Mouse (Mus musculus) hindbrain, embryonic 16.5 days (tissue): ENCODE measurements around the gene Stx17. TPM values are rescaled to one million over a fixed set of nuclear protein-coding genes. Genes with fewer than 3 reads are reported as not detected.

Source experiments
- ATAC-seq: fragments of 200-750 bp; cut with Nextera tagmentation; 2 replicates; pipeline ENCODE4 v1.8.0; 2017; ENCODE audit warnings: moderate TSS enrichment, moderate library complexity
- H3K27ac ChIP-seq: fragments of 300-500 bp; sonication (generic); 2 replicates; pipeline ENCODE4 v1.5.1; 2014; ENCODE audit warnings: low read depth, mild to moderate bottlenecking, control low read depth, low read length, moderate library complexity
- H3K27me3 ChIP-seq: fragments of 300-500 bp; sonication (generic); replicated peaks from 2 replicates; pipeline ENCODE4 v1.6.1; 2014; ENCODE audit warnings: low read length; ENCODE audit not compliant: control insufficient read depth, insufficient read depth
- H3K36me3 ChIP-seq: fragments of 300-500 bp; sonication (generic); 2 replicates; pipeline ENCODE4 v1.6.1; 2014; ENCODE audit warnings: mild to moderate bottlenecking, low read length, moderate library complexity, mixed read lengths; ENCODE audit not compliant: control insufficient read depth, insufficient read depth
- H3K4me1 ChIP-seq: fragments of 300-500 bp; sonication (generic); 2 replicates; pipeline ENCODE4 v1.6.1; 2014; ENCODE audit warnings: low read depth, low read length; ENCODE audit not compliant: control insufficient read depth, insufficient read depth
- H3K4me2 ChIP-seq: fragments of 300-500 bp; sonication (generic); 2 replicates; pipeline ENCODE4 v1.6.1; 2014; ENCODE audit warnings: mild to moderate bottlenecking, low read length, control low read depth, moderate library complexity
- H3K4me3 ChIP-seq: fragments of 300-500 bp; sonication (generic); 2 replicates; pipeline ENCODE4 v1.5.1; 2014; ENCODE audit warnings: mild to moderate bottlenecking, low read length, control low read depth, moderate library complexity
- H3K9ac ChIP-seq: fragments of 300-500 bp; sonication (generic); 2 replicates; pipeline ENCODE4 v1.6.1; 2014; ENCODE audit warnings: low read depth, mild to moderate bottlenecking, control low read depth, low read length, moderate library complexity
- H3K9me3 ChIP-seq: fragments of 300-500 bp; sonication (generic); 2 replicates; pipeline ENCODE4 v1.6.1; 2014; ENCODE audit warnings: mild to moderate bottlenecking, low read length, moderate library complexity; ENCODE audit not compliant: control insufficient read depth
- WGBS: fragments of 180-500 bp; shearing (Covaris S2); extraction: QIAGEN DNeasy Blood & Tissue Kit; methylation state at CpG from one replicate; pipeline ENCODE4 v1.1.7; 2014; 5-methylcytosine and 5-hydroxymethylcytosine counted together
- microRNA counts: library from miRNA; unstranded; fragments of <30 nt; microRNA quantifications from one replicate; lab custom pipeline; 2016
- microRNA-seq: library from miRNA; unstranded; fragments of <30 nt; microRNA quantifications from one replicate; pipeline ENCODE4, GENCODE M21; 2017
- polyA plus RNA-seq: library from polyadenylated mRNA; unstranded; fragments of >200 nt; fragmentation: Nextera tagmentation; extraction: Ambion mirVana; gene quantifications from 2 replicates; pipeline ENCODE4 v1.2.1, GENCODE M21; 2015

Gene Stx17
- polyA plus RNA-seq, 1 experiment from 2014 or later = 26.5 TPM

- 85% methylated on average over 3 of the region's 3 CpGs for WGBS
- no peak for ATAC-seq
- no peaks in the 10 kb centered on the region for H3K4me1 ChIP-seq
- no peak overlapping the region for H3K4me2 ChIP-seq
- peaks cover 7% of the 10 kb centered on the region for H3K36me3 ChIP-seq
- no peaks in the 10 kb centered on the region for H3K9me3 ChIP-seq
- H3K9ac ChIP-seq = no peak overlapping the region
- no peak overlapping the region for H3K4me3 ChIP-seq
- no peak overlapping the region for H3K27ac ChIP-seq
- no peaks in the 10 kb centered on the region for H3K27me3 ChIP-seq
Measured at GRCm38 (mm10) chr4:48197925-48198324, 73.2 kb downstream of the Stx17 start.

- Histone ChIP-seq H3K4me3 (no peak overlapping the region), H3K4me1 (no peaks in the 10 kb centered on the region), H3K4me2 (no peak overlapping the region), H3K9me3 (no peaks in the 10 kb centered on the region), H3K9ac (no peak overlapping the region), H3K27me3 (no peaks in the 10 kb centered on the region), H3K27ac (no peak overlapping the region), H3K36me3 (peaks cover 7% of the 10 kb centered on the region)
- 92% methylated on average over 8 of the region's 8 CpGs for WGBS
- ATAC-seq = no peak
Measured at GRCm38 (mm10) chr4:48198447-48198846, 73.7 kb downstream of the Stx17 start.

DNA sequence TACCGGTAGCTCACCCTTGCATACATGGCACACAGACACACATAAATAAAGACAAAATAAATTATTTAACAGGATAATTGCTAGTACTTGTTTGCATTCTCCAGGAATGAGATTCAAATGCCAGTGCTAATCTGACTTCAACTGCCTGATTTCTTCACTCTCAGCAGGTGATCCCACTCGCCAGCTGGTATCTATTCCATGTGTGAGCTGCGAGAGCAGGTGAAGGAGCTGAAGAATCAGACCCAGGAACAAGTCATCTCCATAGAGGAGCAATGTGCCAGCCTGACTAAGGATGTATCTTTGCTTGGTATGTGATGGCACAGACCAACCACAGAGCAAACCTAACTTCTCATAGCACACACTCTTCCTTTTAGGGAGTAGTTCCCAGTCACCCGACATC lies 78.8 kb downstream of the Stx17 start:
- Histone ChIP-seq H3K4me1 (no peaks in the 10 kb centered on the region), H3K27ac (no peak overlapping the region), H3K4me3 (no peak overlapping the region), H3K9me3 (no peaks in the 10 kb centered on the region), H3K4me2 (no peak overlapping the region), H3K9ac (no peak overlapping the region), H3K36me3 (peaks cover 6% of the 10 kb centered on the region; the same call in 1 of the 2 replicates), H3K27me3 (no peaks in the 10 kb centered on the region)
- WGBS = 76% methylated on average over 4 of the region's 4 CpGs
- ATAC-seq = no peak

- Histone ChIP-seq H3K4me1 (no peaks in the 10 kb centered on the region), H3K9me3 (no peaks in the 10 kb centered on the region), H3K27me3 (no peaks in the 10 kb centered on the region), H3K4me2 (no peak overlapping the region), H3K27ac (no peak overlapping the region), H3K36me3 (no peaks in the 10 kb centered on the region), H3K4me3 (no peak overlapping the region), H3K9ac (no peak overlapping the region)
- 16% methylated on average over 2 of the region's 2 CpGs for WGBS
- no peak for ATAC-seq
Measured at GRCm38 (mm10) chr4:48225173-48225572, 100.5 kb downstream of the Stx17 start.

DNA sequence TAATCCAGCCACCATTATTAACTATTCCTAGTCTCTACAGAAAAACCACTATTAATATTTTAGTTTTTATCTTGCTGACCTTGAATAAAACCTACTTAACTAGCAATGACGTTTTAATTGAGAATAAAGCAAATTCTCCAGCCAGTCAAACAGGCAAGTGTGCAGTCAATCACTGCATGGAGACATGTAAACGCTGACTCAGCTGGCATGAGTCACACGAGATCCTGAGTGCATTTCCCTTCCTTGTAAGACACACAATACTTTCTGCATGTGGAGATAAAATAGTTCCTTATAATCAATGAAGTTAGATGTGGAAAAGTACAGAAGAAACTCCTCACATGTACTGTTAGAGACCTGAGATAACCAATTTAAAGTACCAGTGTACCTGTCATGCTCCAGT lies 100.9 kb downstream of the Stx17 start:
- WGBS = 50% methylated on average over 3 of the region's 3 CpGs
- no peak overlapping the region for H3K27ac ChIP-seq
- no peak overlapping the region for H3K9ac ChIP-seq
- no peak overlapping the region for H3K4me2 ChIP-seq
- no peaks in the 10 kb centered on the region for H3K36me3 ChIP-seq
- H3K4me1 ChIP-seq = no peaks in the 10 kb centered on the region
- no peaks in the 10 kb centered on the region for H3K27me3 ChIP-seq
- no peaks in the 10 kb centered on the region for H3K9me3 ChIP-seq
- no peak for ATAC-seq
- H3K4me3 ChIP-seq = no peak overlapping the region

GRCm38 (mm10) chr4:48226800-48227199 lies 102.1 kb downstream of the Stx17 start:
- WGBS = 61% methylated on average over 3 of the region's 3 CpGs
- H3K4me2 ChIP-seq = no peak overlapping the region
- H3K27ac ChIP-seq = no peak overlapping the region
- no peaks in the 10 kb centered on the region for H3K9me3 ChIP-seq
- H3K4me3 ChIP-seq = no peak overlapping the region
- no peaks in the 10 kb centered on the region for H3K27me3 ChIP-seq
- no peaks in the 10 kb centered on the region for H3K36me3 ChIP-seq
- H3K9ac ChIP-seq = no peak overlapping the region
- no peaks in the 10 kb centered on the region for H3K4me1 ChIP-seq
- no peak for ATAC-seq

MicroRNAs within 50 kb of the gene (microRNA counts, 519-probe panel; counts per million panel counts)
- microRNA mmu-miR-1958 (lab: Ali Mortazavi, UCI) = 2,129 counts per million, percentile 37 among the panel's probes with 10 or more counts

Small RNA genes lying within 50 kb of the gene (microRNA-seq; reads per million reads assigned to microRNA genes)
- gene Mir1958 = not detected

Other genes with a start within 250 kb of the Stx17 start
- gene Nr4a3, start 79.8 kb upstream of the Stx17 start, polyA plus RNA-seq = 0.89 and 1.3 TPM in 2 replicates
- 64.2 and 64.3 TPM in 2 replicates for gene Erp44, start 154.6 kb downstream of the Stx17 start, polyA plus RNA-seq
- 6.0 and 7.1 TPM in 2 replicates for gene Invs, start 154.8 kb downstream of the Stx17 start, polyA plus RNA-seq